Mouse (Mus musculus) MEL (cell line): Measurements from ENCODE around the gene Atf3. TPM values are rescaled to one million over a fixed set of nuclear protein-coding genes. Genes with fewer than 3 reads are reported as not detected.

ENCODE experiments used
- DNase-seq: peaks from one replicate; pipeline ENCODE4 v3.0.0; 2011; ENCODE audit warnings: low read depth, low spot score
- H3K27ac ChIP-seq: 2 replicates; pipeline ENCODE4 v1.5.1; 2012; ENCODE audit warnings: low read depth, mild to moderate bottlenecking, control low read depth, low read length, moderate library complexity; ENCODE audit not compliant: control insufficient read depth
- H3K27me3 ChIP-seq, 2 experiments: fragments of 150-350 bp in 1 of 2; sonication (generic) in 1 of 2; 2 replicates each; pipeline ENCODE4 v1.6.1; 2012; ENCODE audit warnings: low read length in 2 of 2, mild to moderate bottlenecking in 2 of 2, improper control_type of control experiment in 1 of 2, moderate library complexity in 1 of 2; ENCODE audit not compliant: insufficient read depth in 2 of 2, control insufficient read depth in 1 of 2
- H3K36me3 ChIP-seq, 2 experiments: 2 replicates each; pipeline ENCODE4 v1.6.1; 2012 to 2014; ENCODE audit warnings: low read length in 2 of 2, improper control_type of control experiment in 1 of 2, inconsistent platforms in 1 of 2, mild to moderate bottlenecking in 1 of 2; ENCODE audit not compliant: insufficient read depth in 2 of 2, control insufficient read depth in 1 of 2
- H3K4me1 ChIP-seq, 2 experiments: fragments of 150-350 bp in 1 of 2; sonication (generic) in 1 of 2; 2 replicates each; pipeline ENCODE4 v1.6.1; 2012; ENCODE audit warnings: low read length in 2 of 2, improper control_type of control experiment in 1 of 2, mild to moderate bottlenecking in 1 of 2; ENCODE audit not compliant: insufficient read depth in 2 of 2, control insufficient read depth in 1 of 2
- H3K4me3 ChIP-seq, 2 experiments: fragments of 150-350 bp in 1 of 2; sonication (generic) in 1 of 2; 2 replicates each; pipeline ENCODE4 v1.5.1; 2012; ENCODE audit warnings: low read depth in 2 of 2, low read length in 2 of 2, mild to moderate bottlenecking in 2 of 2, moderate library complexity in 2 of 2, control low read depth in 1 of 2, improper control_type of control experiment in 1 of 2; ENCODE audit not compliant: control insufficient read depth in 1 of 2, insufficient read depth in 1 of 2
- H3K79me2 ChIP-seq: 2 replicates; pipeline ENCODE4 v1.6.1; 2012; ENCODE audit warnings: mild to moderate bottlenecking, low read length, moderate library complexity; ENCODE audit not compliant: control insufficient read depth, poor library complexity, insufficient read depth
- H3K9ac ChIP-seq: 2 replicates; pipeline ENCODE4 v1.6.1; 2012; ENCODE audit warnings: low read depth, mild to moderate bottlenecking, control low read depth, low read length, moderate library complexity; ENCODE audit not compliant: control insufficient read depth, poor library complexity, severe bottlenecking
- H3K9me3 ChIP-seq: fragments of 150-350 bp; sonication (generic); replicated peaks from 2 replicates; pipeline ENCODE4 v1.6.1; 2012; ENCODE audit warnings: mild to moderate bottlenecking, low read length, improper control_type of control experiment, moderate library complexity; ENCODE audit not compliant: insufficient read depth
- CTCF ChIP-seq, 3 experiments: IDR thresholded peaks in 2 of 3; conservative IDR thresholded peaks in 1 of 3; 2 replicates each; pipeline ENCODE4 v1.5.1; 2011 to 2012; ENCODE audit warnings: low read length in 3 of 3, low read depth in 2 of 3, mild to moderate bottlenecking in 2 of 3, improper control_type of control experiment in 1 of 3, inconsistent platforms in 1 of 3, mixed read lengths in 1 of 3, moderate library complexity in 1 of 3; ENCODE audit not compliant: control insufficient read depth in 1 of 3, insufficient read depth in 1 of 3, poor library complexity in 1 of 3, severe bottlenecking in 1 of 3
- E2F4 ChIP-seq: IDR thresholded peaks from 2 replicates; pipeline ENCODE4 v1.6.1; 2011; ENCODE audit warnings: low read depth, low read length, improper control_type of control experiment, borderline replicate concordance
- EP300 ChIP-seq, 2 experiments: IDR thresholded peaks; 2 replicates each; pipeline ENCODE4 v1.6.1; 2011; ENCODE audit warnings: improper control_type of control experiment in 2 of 2, low read length in 2 of 2, low read depth in 1 of 2, mild to moderate bottlenecking in 1 of 2
- GABPA ChIP-seq: IDR thresholded peaks from 2 replicates; pipeline ENCODE4 v1.6.1; 2012; ENCODE audit warnings: low read depth, mild to moderate bottlenecking, inconsistent platforms, low read length, improper control_type of control experiment, moderate library complexity
- GATA1 ChIP-seq: IDR thresholded peaks from 2 replicates; pipeline ENCODE4 v1.6.1; 2011; ENCODE audit warnings: low read depth, low read length, improper control_type of control experiment
- HCFC1 ChIP-seq: IDR thresholded peaks from 2 replicates; pipeline ENCODE4 v1.6.1; 2012; ENCODE audit warnings: low read depth, mild to moderate bottlenecking, inconsistent platforms, low read length, improper control_type of control experiment, moderate library complexity
- JUND ChIP-seq: IDR thresholded peaks from 2 replicates; pipeline ENCODE4 v1.6.1; 2011; ENCODE audit warnings: low read depth, mild to moderate bottlenecking, improper control_type of control experiment, low read length
- KAT2A ChIP-seq: conservative IDR thresholded peaks from 2 replicates; pipeline ENCODE4 v1.6.1; 2012; ENCODE audit warnings: low read depth, low read length, improper control_type of control experiment, inconsistent platforms
- MAFK ChIP-seq: IDR thresholded peaks from 2 replicates; pipeline ENCODE4 v1.6.1; 2011; ENCODE audit warnings: low read depth, mild to moderate bottlenecking, low read length, improper control_type of control experiment, borderline replicate concordance
- MAZ ChIP-seq: IDR thresholded peaks from 2 replicates; pipeline ENCODE4 v1.6.1; 2012; ENCODE audit warnings: low read depth, mild to moderate bottlenecking, inconsistent platforms, low read length, improper control_type of control experiment
- MEF2A ChIP-seq: IDR thresholded peaks from 2 replicates; pipeline ENCODE4 v1.6.1; 2014; ENCODE audit warnings: low read depth, mild to moderate bottlenecking, inconsistent platforms, low read length, improper control_type of control experiment; ENCODE audit not compliant: poor library complexity, insufficient replicate concordance, severe bottlenecking; ENCODE audit errors: extremely low read depth
- MXI1 ChIP-seq: IDR thresholded peaks from 2 replicates; pipeline ENCODE4 v1.6.1; 2011; ENCODE audit warnings: mild to moderate bottlenecking, low read depth, low read length, improper control_type of control experiment
- MYB ChIP-seq: IDR thresholded peaks from 2 replicates; pipeline ENCODE4 v1.6.1; 2011; ENCODE audit warnings: mild to moderate bottlenecking, low read depth, low read length, improper control_type of control experiment
- MYC ChIP-seq: IDR thresholded peaks from 2 replicates; pipeline ENCODE4 v1.6.1; 2011; ENCODE audit warnings: low read depth, mild to moderate bottlenecking, low read length, improper control_type of control experiment, moderate library complexity
- NELFE ChIP-seq: IDR thresholded peaks from 2 replicates; pipeline ENCODE4 v1.6.1; 2011; ENCODE audit warnings: low read depth, low read length, improper control_type of control experiment
- NRF1 ChIP-seq: IDR thresholded peaks from 2 replicates; pipeline ENCODE4 v1.6.1; 2014; ENCODE audit warnings: low read depth, mild to moderate bottlenecking, inconsistent platforms, low read length, improper control_type of control experiment, moderate library complexity; ENCODE audit not compliant: poor library complexity, insufficient read depth, severe bottlenecking
- POLR2A ChIP-seq, 2 experiments: IDR thresholded peaks; 2 replicates each; pipeline ENCODE4 v1.6.1; 2011 to 2012; ENCODE audit warnings: low read length in 2 of 2, mild to moderate bottlenecking in 2 of 2, control low read depth in 1 of 2, improper control_type of control experiment in 1 of 2, low read depth in 1 of 2, moderate library complexity in 1 of 2; ENCODE audit not compliant: control insufficient read depth in 1 of 2, insufficient read depth in 1 of 2, poor library complexity in 1 of 2
- RAD21 ChIP-seq: IDR thresholded peaks from 2 replicates; pipeline ENCODE4 v1.6.1; 2011; ENCODE audit warnings: mild to moderate bottlenecking, low read depth, low read length, improper control_type of control experiment
- RCOR1 ChIP-seq: IDR thresholded peaks from 2 replicates; pipeline ENCODE4 v1.6.1; 2012; ENCODE audit warnings: low read depth, mild to moderate bottlenecking, inconsistent platforms, low read length, improper control_type of control experiment
- SIN3A ChIP-seq: IDR thresholded peaks from 2 replicates; pipeline ENCODE4 v1.6.1; 2012; ENCODE audit warnings: low read length, improper control_type of control experiment, inconsistent platforms
- SMC3 ChIP-seq: IDR thresholded peaks from 2 replicates; pipeline ENCODE4 v1.6.1; 2011; ENCODE audit warnings: low read depth, low read length, improper control_type of control experiment
- TAL1 ChIP-seq: IDR thresholded peaks from 2 replicates; pipeline ENCODE4 v1.6.1; 2012; ENCODE audit warnings: mild to moderate bottlenecking, inconsistent platforms, low read length, moderate library complexity, mixed read lengths
- TBP ChIP-seq: IDR thresholded peaks from 2 replicates; pipeline ENCODE4 v1.8.0; 2011; ENCODE audit warnings: low read depth, low read length, improper control_type of control experiment
- UBTF ChIP-seq: IDR thresholded peaks from 2 replicates; pipeline ENCODE4 v1.6.1; 2012; ENCODE audit warnings: low read depth, mild to moderate bottlenecking, inconsistent platforms, low read length, improper control_type of control experiment, moderate library complexity, borderline replicate concordance; ENCODE audit not compliant: insufficient read depth
- USF1 ChIP-seq: IDR thresholded peaks from 2 replicates; pipeline ENCODE4 v1.6.1; 2014; ENCODE audit warnings: low read depth, mild to moderate bottlenecking, inconsistent platforms, low read length, improper control_type of control experiment, moderate library complexity
- USF2 ChIP-seq, 2 experiments: IDR thresholded peaks; 2 replicates each; pipeline ENCODE4 v1.6.1; 2011 to 2012; ENCODE audit warnings: improper control_type of control experiment in 2 of 2, low read length in 2 of 2, borderline replicate concordance in 1 of 2, inconsistent platforms in 1 of 2, low read depth in 1 of 2, mild to moderate bottlenecking in 1 of 2; ENCODE audit not compliant: insufficient read depth in 1 of 2
- ZC3H11A ChIP-seq: IDR thresholded peaks from 2 replicates; pipeline ENCODE4 v1.6.1; 2012; ENCODE audit warnings: low read depth, mild to moderate bottlenecking, inconsistent platforms, low read length, improper control_type of control experiment
- ZKSCAN1 ChIP-seq: IDR thresholded peaks from 2 replicates; pipeline ENCODE4 v1.6.1; 2012; ENCODE audit warnings: low read depth, mild to moderate bottlenecking, inconsistent platforms, low read length, improper control_type of control experiment, moderate library complexity
- ZMIZ1 ChIP-seq: IDR thresholded peaks from 2 replicates; pipeline ENCODE4 v1.6.1; 2012; ENCODE audit warnings: low read depth, mild to moderate bottlenecking, inconsistent platforms, low read length, improper control_type of control experiment, moderate library complexity
- ZNF384 ChIP-seq: IDR thresholded peaks from 2 replicates; pipeline ENCODE4 v1.6.1; 2012; ENCODE audit warnings: low read depth, mild to moderate bottlenecking, inconsistent platforms, low read length, improper control_type of control experiment
- polyA plus RNA-seq, 2 experiments: library from polyadenylated mRNA; stranded (reverse) in 1 of 2; unstranded in 1 of 2; fragments of >175 nt in 1 of 2; fragments of >200 nt in 1 of 2; gene quantifications; 2 replicates each; pipeline versions ENCODE4 v1.2.1 to v1.2.4; 2012; ENCODE audit warnings: low replicate concordance in 2 of 2, low read depth in 1 of 2; ENCODE audit not compliant: insufficient read length in 2 of 2, insufficient read depth in 1 of 2, missing spikeins in 1 of 2
- total RNA-seq: library from RNA; depleted of rRNA; stranded (reverse); fragments of 300-350 nt; gene quantifications from 2 replicates; pipeline ENCODE4 v1.2.3, GENCODE M21; 2012

The Atf3 gene
- total and polyA plus RNA-seq, 3 experiments, result 0.46 to 1.4 TPM; not detected in 1

DNA sequence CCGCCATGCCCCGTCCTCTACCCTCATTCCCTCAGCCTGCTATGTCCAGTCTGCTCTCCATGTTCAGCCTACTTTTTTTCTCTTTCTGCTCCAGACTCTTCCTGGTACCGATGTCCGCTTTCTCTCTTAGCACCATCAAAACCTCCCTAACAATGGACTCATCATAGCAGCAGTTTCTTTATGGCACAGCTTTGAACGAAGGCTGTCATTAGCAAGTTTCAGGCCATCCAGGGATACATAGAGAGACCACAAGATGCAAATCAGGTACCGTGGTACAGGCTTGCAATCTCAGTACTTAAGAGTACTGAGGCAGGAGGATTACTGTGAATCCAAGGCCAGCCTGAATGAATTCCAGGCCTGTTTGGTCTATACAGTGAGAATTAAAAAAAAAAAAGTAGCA is 25.1 kb downstream of the Atf3 start:
- Histone ChIP-seq H3K79me2 (no peaks in the 10 kb centered on the region), H3K9ac (no peak overlapping the region), H3K36me3 (no peaks in the 10 kb centered on the region), H3K4me1 (peaks cover 0 to 9% of the 10 kb centered on the region in 2 experiments; a peak in 1 of 4 replicates), H3K9me3 (no peaks in the 10 kb centered on the region), H3K27me3 (peaks cover 21 to 37% of the 10 kb centered on the region in 2 experiments), H3K27ac (no peak overlapping the region), H3K4me3 (no peak overlapping the region)
- no peak for DNase-seq
- TF ChIP-seq MXI1, result no peak
- TF ChIP-seq UBTF, result no peak
- no peak for TF ChIP-seq JUND
- TF ChIP-seq ZMIZ1, result no peak
- no peak for TF ChIP-seq GABPA
- TF ChIP-seq TBP, result no peak
- no peak for TF ChIP-seq CTCF (IDR thresholded peaks at IDR 0.05 in 2 of 3, conservative IDR thresholded peaks at IDR 0.05 in 1 of 3; ENCODE audit: control insufficient read depth in 1 of 3, insufficient read depth in 1 of 3, low read depth in 2 of 3, low read length in 3 of 3, poor library complexity in 1 of 3, severe bottlenecking in 1 of 3)
- TF ChIP-seq KAT2A, result no peak
- TF ChIP-seq SIN3A, result no peak
- TF ChIP-seq RAD21, result no peak
- TF ChIP-seq MAFK, result no peak
- no peak for TF ChIP-seq E2F4
- no peak for TF ChIP-seq MYC
- no peak for TF ChIP-seq MEF2A
- no peak for TF ChIP-seq TAL1

DNA sequence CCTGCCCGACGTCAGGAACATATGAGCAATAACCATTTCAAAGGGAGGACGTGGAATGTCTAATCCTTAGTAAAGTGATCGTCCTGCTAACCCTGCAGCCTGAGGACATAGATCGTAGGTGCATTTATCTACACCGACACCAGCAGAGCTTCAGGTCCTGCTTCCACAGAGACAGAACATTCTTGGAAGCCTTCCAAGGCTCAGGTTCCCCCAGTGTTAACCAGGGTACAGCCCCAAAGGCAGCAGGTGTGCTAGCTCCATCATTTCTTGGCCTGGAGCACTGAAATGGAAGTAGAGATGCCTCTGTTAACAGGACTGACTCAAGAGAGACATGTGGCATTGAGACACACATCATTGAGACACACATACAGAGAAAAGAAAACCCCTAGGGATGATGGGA is 25.6 kb downstream of the Atf3 start:
- no peak for TF ChIP-seq ZNF384
- TF ChIP-seq MYB, result no peak
- TF ChIP-seq HCFC1, result no peak
- TF ChIP-seq ZC3H11A, result no peak
- TF ChIP-seq SMC3, result no peak
- no peak for TF ChIP-seq USF1
- TF ChIP-seq MAFK, result no peak
- TF ChIP-seq POLR2A (IDR thresholded peaks at IDR 0.05; ENCODE audit: control insufficient read depth in 1 of 2, insufficient read depth in 1 of 2, low read depth in 1 of 2, low read length in 2 of 2, poor library complexity in 1 of 2), result no peak
- no peak for TF ChIP-seq MAZ
- no peak for TF ChIP-seq KAT2A
- TF ChIP-seq RCOR1, result no peak
- TF ChIP-seq TBP, result no peak
- no peak for TF ChIP-seq EP300 (IDR thresholded peaks at IDR 0.05; ENCODE audit: low read depth in 1 of 2, low read length in 2 of 2)
- TF ChIP-seq GATA1, result no peak
- no peak for TF ChIP-seq NRF1
- TF ChIP-seq USF2 (IDR thresholded peaks at IDR 0.05; ENCODE audit: borderline replicate concordance in 1 of 2, insufficient read depth in 1 of 2, low read depth in 1 of 2, low read length in 2 of 2), result no peak
- TF ChIP-seq ZKSCAN1, result no peak
- TF ChIP-seq NELFE, result no peak
- DNase-seq, result no peak
- Histone ChIP-seq H3K4me3 (no peak overlapping the region), H3K27me3 (peaks cover 22 to 39% of the 10 kb centered on the region in 2 experiments), H3K9ac (no peak overlapping the region), H3K27ac (no peak overlapping the region), H3K9me3 (no peaks in the 10 kb centered on the region), H3K36me3 (no peaks in the 10 kb centered on the region), H3K79me2 (no peaks in the 10 kb centered on the region), H3K4me1 (peaks cover 0 to 6% of the 10 kb centered on the region in 2 experiments; a peak in 1 of 4 replicates)
